ENCODE assay signal across 9 mouse cellular contexts in genomic region chr13:63243586-63243985, GRCm38 (mm10).
DNase-seq lines count a peak whose midpoint lies in the region; ATAC-seq and TF ChIP-seq lines count a peak whose summit lies in the region.
"Had no signal": no experiment of that assay in that cellular context is flagged by ENCODE, and none has a peak within 500 bp of the region (broad histone marks: within the 10 kb centered on the region; RNA-seq: fewer than 3 reads in every experiment).

No protein-coding gene starts in this region.

- ATAC-seq in lung, embryonic 14.5 days (ENCODE audit: insufficient read depth): no peak
- no peak for ATAC-seq in heart, postnatal 0 days (ENCODE audit: insufficient read depth, low read depth)
- ATAC-seq in stomach, embryonic 14.5 days (ENCODE audit: insufficient number of reproducible peaks, insufficient read depth, low FRiP score, low read depth): no peak
- ATAC-seq: forebrain, embryonic 14.5 days had no signal

- no peaks in the 10 kb centered on the region for H3K27me3 ChIP-seq in lung, embryonic 14.5 days (ENCODE audit: insufficient read depth, low read length)
- no peaks in the 10 kb centered on the region for H3K27me3 ChIP-seq in heart, postnatal 0 days (ENCODE audit: control insufficient read depth, insufficient read depth, low read length)
- no peaks in the 10 kb centered on the region for H3K27me3 ChIP-seq in stomach, embryonic 14.5 days (ENCODE audit: control insufficient read depth, insufficient read depth, low read length)
- H3K27me3 ChIP-seq in midbrain, embryonic 10.5 days (ENCODE audit: low read depth, poor library complexity, severe bottlenecking): peaks cover 17% of the 10 kb centered on the region

- H3K9ac ChIP-seq in lung, embryonic 14.5 days: peak overlapping the region; percentile 51
- H3K9ac ChIP-seq in heart, postnatal 0 days (replicated peaks; ENCODE audit: low read depth, low read length): peak overlapping the region; percentile 32; the same call in 1 of the 2 replicates
- peak overlapping the region; percentile 10; the same call in 1 of the 2 replicates for H3K9ac ChIP-seq in stomach, embryonic 14.5 days (replicated peaks; ENCODE audit: low read depth, low read length)

- H3K4me2 ChIP-seq in lung, embryonic 14.5 days: peak overlapping the region; percentile 67
- H3K4me2 ChIP-seq in heart, postnatal 0 days (ENCODE audit: low read depth, low read length): peak overlapping the region; percentile 57
- H3K4me2 ChIP-seq in stomach, embryonic 14.5 days (replicated peaks; ENCODE audit: low read depth, low read length): peak overlapping the region; percentile 32

- no peak for TF ChIP-seq EP300 in heart, postnatal 0 days (IDR thresholded peaks at IDR 0.05; ENCODE audit: low read depth)

- H3K27ac ChIP-seq in lung, embryonic 14.5 days (ENCODE audit: low read depth): peak overlapping the region; percentile 81
- H3K27ac ChIP-seq in heart, postnatal 0 days (ENCODE audit: low read depth): peak overlapping the region; percentile 84
- peak overlapping the region; percentile 34; the same call in 1 of the 2 replicates for H3K27ac ChIP-seq in stomach, embryonic 14.5 days (ENCODE audit: low read length)
- no peak overlapping the region for H3K27ac ChIP-seq in midbrain, embryonic 10.5 days (replicated peaks)

- H3K36me3 ChIP-seq in lung, embryonic 14.5 days (ENCODE audit: insufficient read depth): peaks cover 24% of the 10 kb centered on the region
- peaks cover 20% of the 10 kb centered on the region; the same call in 1 of the 2 replicates for H3K36me3 ChIP-seq in heart, postnatal 0 days (replicated peaks; ENCODE audit: control insufficient read depth, insufficient read depth, low read length)
- H3K36me3 ChIP-seq in stomach, embryonic 14.5 days (ENCODE audit: control insufficient read depth, insufficient read depth, low read length): no peaks in the 10 kb centered on the region; the same call in 1 of the 2 replicates
- H3K36me3 ChIP-seq in midbrain, embryonic 10.5 days: no peaks in the 10 kb centered on the region

- peak; percentile 82 for DNase-seq in adrenal gland, adult 2 months
- no peak for DNase-seq in adrenal gland, adult 8-10 months
- no peak for DNase-seq in lung, embryonic 14.5 days
- DNase-seq in lung, postnatal 36 days: no peak
- DNase-seq in heart, postnatal 0 days (ENCODE audit: low spot score): peak; percentile 54
- DNase-seq in right cerebral cortex, adult 2 months (ENCODE audit: low spot score in 2 of 2): no peak
- DNase-seq in midbrain, embryonic 10.5 days (ENCODE audit: low spot score): no peak

- peak overlapping the region; percentile 80 for H3K4me3 ChIP-seq in lung, embryonic 14.5 days (ENCODE audit: low read depth, low read length)
- H3K4me3 ChIP-seq in heart, postnatal 0 days (ENCODE audit: low read depth, low read length): peak overlapping the region; percentile 29
- H3K4me3 ChIP-seq in stomach, embryonic 14.5 days (ENCODE audit: low read depth, low read length): peak overlapping the region; percentile 10
- H3K4me3 ChIP-seq in midbrain, embryonic 10.5 days: no peak overlapping the region

- peaks cover 37% of the 10 kb centered on the region; the same call in 1 of the 2 replicates for H3K4me1 ChIP-seq in lung, embryonic 14.5 days (ENCODE audit: insufficient read depth)
- peaks cover 53% of the 10 kb centered on the region for H3K4me1 ChIP-seq in heart, postnatal 0 days (ENCODE audit: control insufficient read depth, insufficient read depth)
- H3K4me1 ChIP-seq in stomach, embryonic 14.5 days (ENCODE audit: control insufficient read depth, insufficient read depth, low read length): peaks cover 35% of the 10 kb centered on the region
- peaks cover 39% of the 10 kb centered on the region for H3K4me1 ChIP-seq in midbrain, embryonic 10.5 days

- no peak for TF ChIP-seq CTCF in lung, embryonic 14.5 days (IDR thresholded peaks at IDR 0.05; ENCODE audit: low read depth)
- TF ChIP-seq CTCF in heart, postnatal 0 days (IDR thresholded peaks at IDR 0.05; ENCODE audit: low read depth): no peak

- no peaks in the 10 kb centered on the region for H3K9me3 ChIP-seq in lung, embryonic 14.5 days (ENCODE audit: low read depth, low read length)
- H3K9me3 ChIP-seq in heart, postnatal 0 days (replicated peaks; ENCODE audit: control insufficient read depth, low read length): no peaks in the 10 kb centered on the region
- H3K9me3 ChIP-seq in stomach, embryonic 14.5 days (ENCODE audit: control insufficient read depth, low read depth, low read length): no peaks in the 10 kb centered on the region
- H3K9me3 ChIP-seq in midbrain, embryonic 10.5 days (replicated peaks): no peaks in the 10 kb centered on the region

- 51% methylated on average over 5 of the region's 5 CpGs for WGBS in lung, embryonic 14.5 days
- WGBS in heart, postnatal 0 days: 41% methylated on average over 5 of the region's 5 CpGs
- WGBS in stomach, embryonic 14.5 days: 70% methylated on average over 5 of the region's 5 CpGs
- WGBS in midbrain, embryonic 10.5 days: 90% methylated on average over 5 of the region's 5 CpGs

Comparison
In these comparisons a context has a peak if more than half of its experiments do, and no peak if none do; other contexts are left out.
1. DNase-seq: peak in adrenal gland, adult 2 months (single experiment) and heart, postnatal 0 days (single experiment); none in adrenal gland, adult 8-10 months (single experiment), lung, embryonic 14.5 days (single experiment), lung, postnatal 36 days (single experiment), right cerebral cortex, adult 2 months (0 of 2) and midbrain, embryonic 10.5 days (single experiment).
2. Peak in every context shown above with its lines, with median percentiles within 50 percentile points of each other: H3K4me2 ChIP-seq and H3K9ac ChIP-seq.